Mouse (Mus musculus) 3T3-L1 (cell line): ENCODE data around the gene Gm826.

ENCODE experiments used
- DNase-seq: peaks from one replicate; pipeline ENCODE4 v3.0.0-alpha.2; 2015; ENCODE audit warnings: low read depth, low spot score

The Gm826 gene

GRCm38 (mm10) chr2:160334111-160334661 is at the start of gene Gm826:
Gm826 (minus strand) TSS chr2:160334162.
- no peak for DNase-seq

- DNase-seq: no peak
These were observed 49.5 kb upstream of the Gm826 start for GRCm38 (mm10) chr2:160383418-160383817.

GRCm38 (mm10) chr2:160378271-160378670 is 44.3 kb upstream of the Gm826 start:
- peak; percentile 55 for DNase-seq

GRCm38 (mm10) chr2:160376236-160376635 is 42.3 kb upstream of the Gm826 start:
- no peak for DNase-seq

GRCm38 (mm10) chr2:160369653-160370420 is 35.9 kb upstream of the Gm826 start:
- DNase-seq: no peak

- no peak for DNase-seq
These were observed 34.7 kb upstream of the Gm826 start for GRCm38 (mm10) chr2:160368422-160369357.

- peak; percentile 83 for DNase-seq
These were observed 33.7 kb upstream of the Gm826 start for GRCm38 (mm10) chr2:160367448-160368208.

- no peak for DNase-seq
These were observed 33.0 kb upstream of the Gm826 start, which contains the start of gene Mafb for GRCm38 (mm10) chr2:160366980-160367338. Mafb (minus strand) TSS chr2:160367065.

GRCm38 (mm10) chr2:160366111-160366979 is 32.4 kb upstream of the Gm826 start:
- DNase-seq: no peak

- no peak for DNase-seq
These were observed 31.3 kb upstream of the Gm826 start for GRCm38 (mm10) chr2:160365107-160365911.

- DNase-seq: no peak
These were observed 30.7 kb upstream of the Gm826 start for GRCm38 (mm10) chr2:160364666-160365065.

GRCm38 (mm10) chr2:160364128-160364650 is 30.2 kb upstream of the Gm826 start:
- no peak for DNase-seq

- DNase-seq: no peak
These were observed 29.2 kb upstream of the Gm826 start for GRCm38 (mm10) chr2:160363201-160363600.

- no peak for DNase-seq
These were observed 27.6 kb upstream of the Gm826 start for GRCm38 (mm10) chr2:160361442-160362121.

GRCm38 (mm10) chr2:160360234-160360874 is 26.4 kb upstream of the Gm826 start:
- no peak for DNase-seq

GRCm38 (mm10) chr2:160358896-160359295 is 24.9 kb upstream of the Gm826 start:
- DNase-seq: no peak

- no peak for DNase-seq
These were observed 23.5 kb upstream of the Gm826 start for GRCm38 (mm10) chr2:160357442-160357841.

- DNase-seq: peak; percentile 43
These were observed 22.2 kb upstream of the Gm826 start for GRCm38 (mm10) chr2:160356132-160356531.
